Mouse (Mus musculus) heart, postnatal 4 days (tissue): ENCODE data around the gene Mta2. TPM values are rescaled to one million over a fixed set of nuclear protein-coding genes. Genes with fewer than 3 reads are reported as not detected.
"Not testable (repeated sequence)": the region's sequence is repeated elsewhere in the genome, so short reads cannot be mapped to it uniquely, and the experiment has no call there.

ENCODE experiments used
- DNase-seq: peaks from one replicate; pipeline ENCODE4 v3.0.0; 2021
- total RNA-seq, 2 experiments: library from RNA; stranded (reverse); gene quantifications; 2 replicates each; pipeline ENCODE4 v1.2.3; 2021

The Mta2 gene
- total RNA-seq, 2 experiments from 2014 or later, result 62.5 to 63.8 TPM

- DNase-seq, result no peak
Measured at GRCm38 (mm10) chr19:8967373-8967743, 25.7 kb downstream of the Mta2 start.

GRCm38 (mm10) chr19:8967893-8968292 is 26.2 kb downstream of the Mta2 start:
- no peak for DNase-seq

- not testable (repeated sequence) for DNase-seq
Measured at GRCm38 (mm10) chr19:8972491-8972890, 30.8 kb downstream of the Mta2 start.

- no peak for DNase-seq
Measured at GRCm38 (mm10) chr19:8974638-8975037, 33.0 kb downstream of the Mta2 start.

GRCm38 (mm10) chr19:8975491-8975890 is 33.8 kb downstream of the Mta2 start:
- DNase-seq, result no peak

- peak; percentile 66 for DNase-seq
Measured at GRCm38 (mm10) chr19:8976535-8976934, 34.9 kb downstream of the Mta2 start.

GRCm38 (mm10) chr19:8980771-8981170 is 39.1 kb downstream of the Mta2 start:
- DNase-seq, result no peak

GRCm38 (mm10) chr19:8981450-8982168 is 39.9 kb downstream of the Mta2 start:
- DNase-seq, result peak; percentile 57

GRCm38 (mm10) chr19:8982303-8983149 is 40.9 kb downstream of the Mta2 start:
- no peak for DNase-seq

GRCm38 (mm10) chr19:8983150-8983650 is 41.5 kb downstream of the Mta2 start:
- peak; percentile 33 for DNase-seq

GRCm38 (mm10) chr19:8984255-8984868 is 42.7 kb downstream of the Mta2 start:
- peak; percentile 84 for DNase-seq

GRCm38 (mm10) chr19:8985891-8986290 is 44.2 kb downstream of the Mta2 start:
- peak; percentile 30 for DNase-seq

GRCm38 (mm10) chr19:8987816-8988215 is 46.1 kb downstream of the Mta2 start:
- DNase-seq, result peak; percentile 74

GRCm38 (mm10) chr19:8988346-8989065 is 46.8 kb downstream of the Mta2 start:
- peak; percentile 12 for DNase-seq

- peak; percentile 89 for DNase-seq
Measured at GRCm38 (mm10) chr19:8989066-8989566, 47.4 kb downstream of the Mta2 start, which contains the start of gene Ahnak. Ahnak (plus strand) TSS chr19:8989284.

- peak; percentile 96 for DNase-seq
Measured at GRCm38 (mm10) chr19:8989567-8990431, 48.1 kb downstream of the Mta2 start.

- DNase-seq, result peak; percentile 38
Measured at GRCm38 (mm10) chr19:8990432-8991102, 48.9 kb downstream of the Mta2 start.

- DNase-seq, result peak; percentile 22
Measured at GRCm38 (mm10) chr19:8991245-8991870, 49.7 kb downstream of the Mta2 start.

GRCm38 (mm10) chr19:8991871-8992735 is 50.4 kb downstream of the Mta2 start:
- DNase-seq, result peak; percentile 62
